Mouse (Mus musculus): ENCODE data around the gene Purb. TPM values are rescaled to one million over a fixed set of nuclear protein-coding genes. Genes with fewer than 3 reads are reported as not detected.
"Not testable (repeated sequence)": the region's sequence is repeated elsewhere in the genome, so short reads cannot be mapped to it uniquely, and the experiment has no call there.

Purb gene
- total RNA-seq, 2 experiments from 2014 or later: 248 to 265 TPM

DNA sequence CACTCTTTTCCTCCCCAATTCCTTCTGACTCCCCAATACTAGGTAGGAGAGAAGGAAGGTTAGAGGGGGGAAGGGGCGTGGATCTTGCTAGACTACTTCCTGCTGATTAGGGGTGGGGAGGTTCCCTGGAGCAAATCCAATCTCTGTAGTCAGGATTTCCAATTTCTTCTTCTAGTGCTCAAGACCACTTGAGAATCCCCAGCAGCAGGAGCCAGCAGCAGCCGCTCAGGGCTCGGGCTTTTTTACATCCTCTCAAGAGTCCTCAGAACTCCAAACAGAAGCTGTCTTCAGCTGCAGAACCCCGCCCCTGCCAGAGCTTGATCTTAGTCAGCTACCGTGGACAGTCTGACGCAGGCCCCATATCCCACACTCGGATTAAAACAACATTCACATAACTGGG is 11.8 kb upstream of the Purb start:
- no peak for DNase-seq (ENCODE audit: low spot score in 2 of 2)

DNA sequence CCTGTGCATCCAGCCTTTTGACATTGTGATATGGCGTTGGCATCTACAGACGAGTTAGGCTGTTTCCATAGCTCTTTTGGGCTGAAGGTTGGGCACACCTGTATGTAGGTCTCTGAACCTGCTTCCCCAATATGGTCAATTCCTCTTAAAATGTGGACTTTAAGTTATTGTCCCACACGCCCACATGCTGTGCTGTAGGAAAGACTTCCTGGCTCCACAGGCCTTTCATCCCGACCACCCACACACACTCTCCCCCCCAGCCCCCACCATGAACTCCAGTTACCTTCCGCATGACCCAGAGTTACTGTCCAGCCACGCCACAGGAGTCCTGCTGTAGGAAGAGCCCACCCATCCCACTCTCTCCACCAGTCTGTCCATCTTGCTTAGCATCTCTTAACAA is 11.2 kb upstream of the Purb start:
- no peak for DNase-seq (ENCODE audit: low spot score in 2 of 2)

DNA sequence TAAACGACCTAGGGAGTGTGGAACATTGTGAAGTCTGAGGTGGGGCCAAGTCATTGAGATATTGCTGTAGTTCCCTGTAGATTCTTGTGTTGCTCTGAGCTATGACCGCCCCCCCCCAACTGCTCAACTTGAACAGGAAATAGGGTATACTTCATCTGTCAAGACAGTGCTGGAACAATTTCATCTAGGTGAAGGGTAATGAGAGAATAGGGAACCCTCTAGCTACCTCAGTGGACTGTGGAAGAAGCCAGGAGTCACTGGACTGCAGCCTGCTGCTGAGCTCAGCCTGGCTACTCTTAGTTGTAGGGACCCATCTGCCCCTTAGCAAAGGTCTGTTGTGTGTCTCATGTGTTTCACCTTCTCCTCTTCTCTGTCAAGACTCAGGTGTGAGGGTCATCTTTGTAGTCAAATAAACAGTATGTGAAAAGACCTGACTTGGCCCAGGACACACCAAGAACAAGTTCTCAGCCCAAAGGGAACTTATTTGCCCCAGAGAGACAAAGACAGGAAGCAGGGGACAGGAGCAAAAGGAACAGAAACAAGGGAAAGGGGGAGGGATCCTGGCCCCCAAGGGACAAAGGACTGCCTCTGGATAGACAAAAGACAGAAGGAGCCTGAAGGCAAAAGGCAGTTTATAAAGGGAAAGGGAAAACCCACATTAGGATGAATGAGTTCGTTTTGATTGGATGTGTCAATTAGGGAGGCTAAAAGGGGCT is 8.7 kb upstream of the Purb start:
- DNase-seq (ENCODE audit: low spot score in 2 of 2): no peak

DNA sequence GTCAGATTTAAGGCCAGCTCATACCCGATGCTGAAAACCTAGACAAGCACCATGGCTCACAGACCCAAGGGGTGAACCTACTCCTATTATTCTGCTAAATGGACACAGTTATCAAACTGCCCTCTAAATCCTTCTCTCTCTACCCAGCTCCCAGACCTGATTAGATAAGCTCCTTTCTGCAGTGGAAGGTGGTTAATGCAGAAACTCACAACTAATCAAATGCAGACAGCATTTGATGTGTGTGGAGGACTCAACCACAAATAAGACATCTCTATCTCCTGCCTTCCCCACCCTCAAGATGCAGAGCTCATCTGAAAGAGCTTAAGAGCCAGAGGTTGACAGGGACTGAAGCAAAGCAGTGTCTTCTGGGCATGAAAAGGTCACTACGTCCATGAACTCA is 7.4 kb upstream of the Purb start:
- no peak for DNase-seq (ENCODE audit: low spot score in 2 of 2)

DNA sequence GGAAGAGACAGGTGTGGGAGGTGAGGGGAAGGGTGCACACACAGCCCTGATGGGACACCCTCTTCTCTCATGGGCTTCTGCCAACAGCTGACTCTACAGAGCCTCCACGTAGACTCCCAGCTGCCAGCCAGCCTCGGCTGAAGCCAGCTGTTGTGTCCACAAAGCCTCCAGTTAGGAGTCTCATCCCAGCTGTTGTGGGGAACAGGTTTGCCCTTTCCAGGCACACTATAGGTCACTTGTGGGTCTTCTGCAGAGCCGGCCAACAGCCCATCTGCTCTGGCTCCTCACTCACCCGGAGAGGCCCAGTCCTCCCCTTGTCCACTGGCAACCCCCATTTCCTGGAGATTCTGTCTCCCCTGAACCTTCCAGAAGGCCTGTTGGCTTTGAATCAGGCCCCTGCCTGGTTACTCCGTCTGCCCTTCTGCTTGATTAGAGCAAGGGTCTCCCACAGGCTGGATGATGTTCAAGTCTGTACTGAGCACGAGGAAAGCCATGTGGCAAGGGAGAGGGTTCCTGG is 6.0 kb upstream of the Purb start:
- DNase-seq (ENCODE audit: low spot score in 2 of 2): no peak

DNA sequence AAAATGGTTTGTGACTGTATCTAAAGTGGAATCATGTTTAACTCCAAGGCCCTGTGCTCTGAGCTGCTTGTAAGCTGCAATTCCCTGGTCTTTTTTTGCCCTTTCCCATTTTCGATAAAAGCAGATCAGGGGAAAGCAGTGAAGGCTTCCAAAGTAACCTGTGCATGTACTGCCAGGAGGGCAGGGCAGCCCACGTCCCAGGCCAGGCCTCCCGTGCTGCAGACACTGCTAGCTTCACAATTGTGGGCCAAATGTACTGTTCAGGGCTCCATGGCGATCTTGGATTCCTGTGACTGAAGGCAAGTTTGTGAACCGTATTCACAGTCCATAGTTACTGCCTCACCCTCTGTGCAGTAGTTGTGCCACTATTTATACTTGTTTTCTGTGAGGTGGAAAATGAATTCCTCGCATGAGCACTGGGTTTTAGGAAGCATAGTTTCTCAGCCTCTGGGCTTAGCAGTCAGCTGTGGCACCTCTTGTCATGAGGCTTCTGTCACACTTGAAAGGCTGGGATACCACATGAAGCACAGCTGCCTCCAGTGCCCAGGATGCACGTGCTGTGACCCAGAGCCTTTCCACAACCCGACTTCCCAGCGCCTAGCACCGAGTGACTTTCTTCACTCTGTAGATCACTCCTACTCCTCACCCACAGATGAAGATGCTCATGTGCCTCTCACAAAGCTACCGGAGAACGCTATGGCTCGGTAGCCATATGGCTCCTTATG is 5.1 kb upstream of the Purb start:
- peak in 1 of 2 experiments; percentile 12 for DNase-seq (ENCODE audit: low spot score in 2 of 2)

DNA sequence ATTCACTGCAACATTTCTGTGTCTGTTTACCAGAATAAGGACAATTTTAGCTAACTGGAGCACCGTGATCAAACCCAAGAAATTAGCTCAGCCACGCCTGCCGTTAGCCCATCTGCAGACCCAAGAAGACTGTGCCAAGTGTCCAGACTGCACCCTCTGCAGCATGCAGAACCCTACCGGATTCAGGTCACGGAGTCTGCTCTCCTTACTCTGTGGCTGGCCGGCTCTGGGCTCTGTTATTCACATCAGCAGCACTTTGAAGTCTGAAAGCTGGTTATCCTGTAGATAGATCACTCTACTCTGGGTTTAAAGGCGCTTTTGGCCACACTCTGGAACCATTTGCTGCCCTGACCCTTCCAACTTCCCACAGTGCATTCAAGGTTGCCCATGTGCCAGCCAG is 4.5 kb upstream of the Purb start:
- no peak for DNase-seq (ENCODE audit: low spot score in 2 of 2)

DNA sequence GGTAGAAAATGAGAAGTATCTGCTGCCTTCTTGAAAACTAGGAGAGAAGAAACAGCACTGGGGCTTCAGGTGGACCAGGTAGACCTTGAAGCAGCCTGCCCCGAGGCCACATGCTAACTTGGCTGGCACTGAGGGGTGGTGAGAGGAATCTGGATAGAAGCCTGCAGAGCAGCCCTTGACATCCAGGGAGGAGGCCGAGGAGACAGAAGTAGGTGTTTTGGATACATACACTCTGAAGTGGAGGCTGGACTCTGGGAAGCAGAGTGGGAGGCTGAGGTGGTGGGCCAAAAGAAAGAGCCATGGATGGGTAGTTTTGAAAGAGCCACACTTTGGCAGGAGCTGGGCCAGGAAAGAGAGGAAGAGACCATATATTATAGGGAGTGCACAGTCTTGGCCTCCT is 3.5 kb upstream of the Purb start:
- DNase-seq (ENCODE audit: low spot score in 2 of 2): no peak

DNA sequence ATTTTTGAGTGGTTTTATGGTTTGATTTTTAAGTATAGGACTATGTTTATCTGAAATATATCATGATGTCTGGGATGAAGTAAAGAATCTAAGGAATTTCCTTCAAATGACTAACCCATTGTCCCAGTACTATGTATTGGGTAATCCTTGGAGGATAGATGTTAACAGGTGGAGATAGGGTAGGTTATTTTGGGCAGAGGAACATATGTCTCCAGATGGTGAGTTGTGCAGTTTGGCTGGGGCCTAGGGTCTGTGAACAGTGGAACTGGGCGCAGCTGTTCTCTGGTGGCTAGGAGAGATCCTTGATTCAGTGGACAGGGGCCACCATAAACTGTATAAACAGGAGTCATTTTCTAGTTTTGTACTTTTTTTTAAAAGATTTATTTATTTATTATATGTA is 1.6 kb upstream of the Purb start:
- DNase-seq (ENCODE audit: low spot score in 2 of 2): no peak

DNA sequence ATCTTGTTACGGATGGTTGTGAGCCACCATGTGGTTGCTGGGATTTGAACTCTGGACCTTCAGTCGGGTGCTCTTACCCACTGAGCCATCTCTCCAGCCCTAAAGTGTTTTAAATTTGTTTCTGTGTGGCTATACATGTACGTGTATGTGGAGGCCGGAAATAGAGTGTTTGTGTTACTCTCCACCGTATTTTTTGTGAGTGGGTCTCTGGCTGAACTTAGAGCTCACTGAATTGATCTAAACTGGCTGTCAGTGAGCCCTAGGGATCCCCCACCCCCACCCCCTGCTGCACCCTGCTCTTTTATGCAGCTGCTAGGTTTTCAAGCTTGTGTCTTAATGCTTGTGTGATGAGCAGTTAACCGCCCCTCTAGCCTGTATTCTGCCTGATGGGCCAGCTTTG is 1.2 kb upstream of the Purb start:
- no peak for DNase-seq (ENCODE audit: low spot score in 2 of 2)

DNA sequence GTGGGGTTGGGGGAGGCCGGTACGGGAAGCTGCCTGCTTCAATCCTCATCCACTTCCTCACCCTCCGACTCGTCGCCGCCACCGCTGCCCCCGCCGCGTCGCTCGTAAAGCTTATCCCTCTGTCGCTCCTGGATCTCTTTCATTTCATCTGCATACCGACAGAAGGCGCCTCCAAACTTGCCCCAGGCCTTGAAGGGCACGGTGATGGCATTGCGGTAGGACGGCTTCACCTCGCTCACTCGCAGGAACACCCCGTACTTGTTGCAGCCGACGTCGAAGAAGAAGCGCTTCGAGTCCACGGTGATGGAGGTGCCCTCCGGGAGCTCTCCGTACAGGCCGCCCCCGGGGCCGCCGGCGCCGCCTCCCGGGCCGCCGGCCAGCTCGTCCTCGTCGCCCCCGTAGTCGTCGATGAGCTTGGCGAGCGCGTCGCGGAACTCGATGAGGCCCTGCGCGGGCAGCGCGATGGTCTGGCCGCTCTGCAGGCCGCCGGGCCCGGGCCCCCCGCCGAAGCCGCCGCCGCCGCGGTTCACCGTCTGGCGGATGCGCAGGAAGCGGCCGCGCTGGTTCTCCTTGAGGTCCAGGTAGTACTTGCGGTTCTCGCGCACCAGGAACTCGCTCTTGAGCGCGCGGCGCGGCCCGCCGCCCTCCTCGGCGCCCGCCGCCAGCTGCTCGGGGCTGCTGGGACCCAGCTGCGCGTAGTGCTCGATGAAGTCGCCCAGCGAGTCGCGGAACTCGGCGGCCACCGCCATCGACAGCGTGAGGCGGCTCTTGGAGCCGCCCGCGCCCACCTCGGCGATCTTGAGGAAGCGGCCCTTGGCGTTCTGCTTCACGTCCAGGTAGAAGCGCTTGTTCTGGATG is 614 bp downstream of the Purb start:
- peak; percentile 30 to 61 for DNase-seq (ENCODE audit: low spot score in 2 of 2)

DNA sequence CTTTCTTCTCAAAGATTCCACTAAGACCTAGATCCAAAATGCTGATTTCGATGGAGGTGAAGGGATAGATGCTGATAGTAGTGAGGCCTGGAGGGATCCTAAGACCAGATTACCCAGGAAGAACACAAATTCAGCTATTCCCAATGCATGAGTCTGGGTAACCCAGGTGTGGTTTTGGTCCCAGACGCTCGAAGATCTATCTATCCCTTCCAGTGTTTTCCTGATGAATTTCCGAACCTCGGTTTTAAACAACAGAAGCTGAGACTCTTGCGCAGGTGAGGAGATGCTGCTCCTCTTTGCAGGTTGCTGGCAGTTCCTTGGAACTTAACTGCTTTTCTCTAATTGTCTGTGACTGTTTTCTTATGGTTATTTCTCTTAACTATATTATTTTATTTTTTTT is 1.3 kb downstream of the Purb start:
- no peak for DNase-seq (ENCODE audit: low spot score in 2 of 2)

DNA sequence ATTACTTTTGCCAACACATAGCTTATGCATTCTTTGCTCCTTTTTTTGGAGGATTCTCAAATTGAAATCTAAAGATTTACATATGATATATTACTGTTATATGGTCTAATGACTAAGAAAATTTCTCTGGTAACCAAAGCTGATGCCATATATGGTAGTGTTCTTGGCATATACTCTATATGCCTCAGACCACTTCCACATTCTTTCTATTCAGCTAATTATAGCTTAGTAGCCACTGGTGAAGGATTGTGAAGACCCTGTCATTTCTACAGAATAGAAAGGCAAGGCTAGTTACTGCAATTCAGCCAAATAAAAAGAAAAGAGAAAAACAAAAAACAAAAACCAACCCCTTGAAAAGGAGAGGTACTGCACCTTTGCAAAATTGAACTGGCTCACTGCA is 3.6 kb downstream of the Purb start:
- DNase-seq (ENCODE audit: low spot score in 2 of 2): no peak

DNA sequence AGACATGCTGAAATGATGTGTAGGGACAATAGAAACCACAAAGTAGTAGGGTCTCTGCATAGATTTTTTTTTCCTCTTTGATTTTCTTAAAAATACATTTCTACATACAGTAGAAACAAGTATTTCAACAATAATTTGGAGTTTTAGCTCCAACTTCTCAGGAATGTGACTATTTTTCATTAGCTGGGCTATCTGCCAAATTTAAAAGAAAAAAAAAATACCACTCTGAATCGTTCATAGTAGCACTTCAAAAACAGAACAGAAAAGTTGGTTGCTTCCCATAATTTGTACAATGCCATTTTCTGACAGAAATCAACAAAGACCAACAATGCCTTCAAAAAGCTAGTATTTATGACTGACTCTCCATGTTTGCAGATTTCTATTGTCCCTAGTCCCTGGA is 4.2 kb downstream of the Purb start:
- no peak for DNase-seq (ENCODE audit: low spot score in 2 of 2)

DNA sequence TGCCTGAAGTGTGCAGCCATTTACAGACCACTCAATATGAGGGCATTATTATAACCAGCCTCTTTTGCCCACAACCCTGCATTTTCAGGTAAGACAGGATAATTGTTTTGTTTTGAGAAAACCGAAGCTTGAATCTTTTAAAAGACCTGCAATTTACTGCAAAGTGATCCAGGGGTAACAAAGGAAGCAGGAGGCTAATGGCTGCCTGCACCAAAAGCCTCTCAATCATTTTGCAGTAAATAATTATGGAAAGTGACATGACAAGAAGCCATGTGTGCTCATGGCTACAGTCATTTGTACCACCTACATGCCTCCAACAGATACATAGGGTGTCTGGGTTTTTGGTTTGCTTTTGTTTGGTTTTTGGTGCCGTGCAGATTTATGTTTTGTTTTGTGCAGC is 4.7 kb downstream of the Purb start:
- DNase-seq (ENCODE audit: low spot score in 2 of 2): no peak

DNA sequence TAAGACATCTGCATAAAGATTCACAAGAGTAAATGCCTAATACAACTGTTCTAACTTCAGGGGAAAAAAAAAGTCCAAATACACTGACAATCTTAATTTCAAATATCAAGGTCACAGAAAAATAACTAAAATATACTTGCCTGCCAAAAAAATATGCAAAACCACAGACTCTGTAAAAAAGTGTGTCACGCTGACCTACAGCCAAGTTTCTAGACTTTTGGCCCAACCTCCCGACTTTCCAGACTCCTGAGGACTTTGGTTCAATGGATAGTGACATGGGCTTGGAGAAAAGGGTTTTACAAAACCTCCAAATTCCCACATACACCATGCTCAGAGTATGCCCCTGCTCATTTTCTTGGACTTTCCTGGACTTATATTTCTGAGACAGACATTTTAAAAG is 7.2 kb downstream of the Purb start:
- DNase-seq (ENCODE audit: low spot score in 2 of 2): no peak

DNA sequence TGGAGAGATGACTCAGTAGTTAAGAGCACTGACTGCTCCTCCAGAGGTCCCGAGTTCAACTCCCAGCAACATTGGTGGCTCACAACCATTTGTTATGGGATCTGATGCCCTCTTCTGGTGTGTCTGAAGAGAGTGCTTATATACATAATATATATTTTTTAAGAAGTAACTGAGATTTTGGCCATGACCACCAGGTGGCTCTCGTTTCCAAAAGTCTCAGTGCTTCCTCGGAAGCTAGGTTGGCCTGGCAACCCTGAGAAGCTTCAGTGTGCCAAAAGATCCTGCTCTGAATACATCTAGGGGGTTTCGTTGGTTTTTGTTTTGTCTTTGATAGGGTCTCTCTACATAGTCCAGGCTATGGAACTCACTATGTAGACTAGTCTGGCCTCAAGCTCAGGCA is 10.6 kb downstream of the Purb start:
- DNase-seq (ENCODE audit: low spot score in 2 of 2): peak; percentile 50 to 59

DNA sequence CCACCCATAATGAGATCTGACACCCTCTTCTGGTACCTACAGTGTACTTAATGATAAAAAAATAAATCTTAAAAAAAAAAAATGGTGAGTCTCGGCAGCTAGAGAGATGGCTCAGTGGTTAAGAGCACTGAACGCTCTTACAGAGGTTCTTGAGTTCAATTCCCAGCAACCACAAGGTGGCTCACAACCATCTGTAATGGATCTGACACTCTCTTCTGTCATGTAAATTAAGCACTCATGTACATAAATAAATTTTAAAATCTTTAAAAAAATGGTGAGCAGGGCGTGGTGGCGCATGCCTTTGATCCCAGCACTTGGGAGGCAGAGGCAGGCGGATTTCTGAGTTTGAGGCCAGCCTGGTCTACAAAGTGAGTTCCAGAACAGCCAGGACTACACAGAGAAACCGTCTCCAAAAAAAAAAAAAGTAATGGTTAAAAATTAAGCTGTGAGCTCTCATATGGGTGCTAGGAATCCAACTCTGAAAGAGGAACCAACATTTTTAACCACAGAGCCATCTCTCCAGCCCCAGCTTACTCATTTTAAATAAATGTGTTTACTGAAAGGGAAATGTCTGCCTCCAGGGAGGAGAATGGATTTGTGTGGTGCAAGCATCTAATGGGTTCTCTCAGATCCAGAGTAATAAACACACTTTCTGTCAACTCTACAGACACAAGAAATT is 12.4 kb downstream of the Purb start:
- DNase-seq (ENCODE audit: low spot score in 2 of 2): no peak

DNA sequence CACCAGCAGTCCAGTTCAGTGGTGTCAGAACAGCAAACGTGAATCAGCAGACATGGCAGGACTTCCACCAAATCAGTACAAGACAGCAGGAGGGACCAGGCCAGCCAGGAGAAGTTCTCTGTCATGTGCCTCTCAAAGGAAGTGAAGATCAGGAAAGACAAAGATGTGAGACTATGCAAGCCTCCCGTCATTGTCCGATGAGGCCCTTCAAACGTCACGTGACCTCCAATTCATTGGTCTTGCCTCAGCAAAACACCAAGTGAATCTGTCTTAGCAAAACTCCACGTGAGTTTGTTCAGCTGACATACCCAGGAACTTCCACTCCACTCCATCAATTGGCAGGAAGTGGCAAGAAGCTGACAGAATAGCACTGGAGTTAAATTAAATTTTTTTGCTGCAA is 19.6 kb downstream of the Purb start:
- no peak for DNase-seq (ENCODE audit: low spot score in 2 of 2)

DNA sequence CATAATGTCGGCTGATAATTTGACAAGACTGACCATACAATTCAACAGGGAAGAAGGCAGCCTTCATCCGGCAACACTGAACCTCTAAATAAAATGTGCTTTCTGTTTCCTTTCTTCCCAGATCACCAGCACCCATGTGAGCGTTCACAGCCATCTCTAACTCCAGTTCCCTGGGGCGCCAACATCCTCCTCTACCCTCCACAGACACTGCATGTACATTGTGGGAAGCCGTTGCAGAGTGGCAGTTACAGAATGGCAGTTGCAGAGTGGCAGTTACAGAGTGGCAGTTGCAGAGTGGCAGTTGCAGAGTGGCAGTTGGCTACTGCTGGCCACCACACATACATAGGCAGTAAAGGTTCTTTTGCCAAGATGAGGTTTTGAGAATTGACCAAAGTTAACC is 27.6 kb downstream of the Purb start:
- not testable (repeated sequence) for DNase-seq (ENCODE audit: low spot score in 2 of 2)

DNA sequence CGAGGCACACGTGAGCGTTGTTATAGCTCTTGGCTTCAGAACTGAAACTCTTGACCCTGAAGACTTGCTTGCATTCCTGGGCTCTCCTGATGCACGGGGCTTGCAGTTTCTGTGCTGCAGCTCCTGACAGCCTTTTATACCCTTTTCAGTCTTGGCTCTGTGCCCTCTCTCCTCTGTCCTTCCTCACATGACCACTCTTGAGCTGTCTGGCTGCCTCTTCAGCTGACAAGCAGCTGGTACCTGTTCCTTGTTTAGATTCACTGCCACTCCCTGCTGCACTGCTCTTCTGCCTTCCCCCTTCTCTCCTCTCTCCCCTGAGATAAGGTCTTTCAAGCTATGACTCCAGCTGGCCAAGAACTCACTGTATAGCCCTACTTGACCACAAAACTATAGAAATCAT is 28.2 kb downstream of the Purb start:
- DNase-seq (ENCODE audit: low spot score in 2 of 2): no peak

All from left cerebral cortex, adult 18-20 months (tissue).